Mouse (Mus musculus): ENCODE measurements around the gene Exoc4. TPM values are rescaled to one million over a fixed set of nuclear protein-coding genes. Genes with fewer than 3 reads are reported as not detected.

Exoc4 gene
- polyA plus RNA-seq, 1 experiment from 2014 or later, result 18.1 TPM

DNA sequence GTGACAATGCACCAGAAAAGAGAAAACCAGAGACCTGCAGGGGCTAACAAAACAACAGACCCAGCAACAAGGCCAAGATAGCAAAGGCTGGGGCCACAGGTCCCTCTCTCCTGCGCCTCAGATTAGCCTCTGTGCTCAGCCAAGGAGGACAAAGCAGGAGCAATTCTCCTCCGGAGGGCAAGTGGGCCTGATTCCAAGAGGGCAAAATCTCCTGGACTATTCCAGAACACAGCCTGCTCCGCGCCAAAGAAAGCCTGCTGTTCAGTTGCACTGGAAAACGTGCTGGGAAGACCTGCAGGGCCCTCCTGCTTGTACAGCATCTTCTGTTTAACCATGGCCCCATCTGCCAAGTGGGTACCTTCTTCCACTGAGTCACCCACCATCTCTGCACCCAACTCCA is 1.7 kb upstream of the Exoc4 start:
- 84% methylated on average over 5 of the region's 5 CpGs for WGBS
- H3K9me3 ChIP-seq (replicated peaks; ENCODE audit: low read length), result no peaks in the 10 kb centered on the region
- DNase-seq (ENCODE audit: low spot score) (no peak), ATAC-seq (replicated peaks; ENCODE audit: low FRiP score, low read depth) (no peak)
- no peaks in the 10 kb centered on the region for H3K27me3 ChIP-seq (ENCODE audit: insufficient read depth, low read length)
- TF ChIP-seq CTCF (IDR thresholded peaks at IDR 0.05; ENCODE audit: low read depth), result no peak
- H3K36me3 ChIP-seq (ENCODE audit: insufficient read depth, low read length), result no peaks in the 10 kb centered on the region
- H3K9ac ChIP-seq (ENCODE audit: low read depth, low read length), result no peak overlapping the region
- H3K4me2 ChIP-seq (ENCODE audit: low read length), result no peak overlapping the region
- H3K4me1 ChIP-seq (replicated peaks; ENCODE audit: insufficient read depth, low read length), result no peaks in the 10 kb centered on the region
- no peak overlapping the region for H3K27ac ChIP-seq
- H3K4me3 ChIP-seq (replicated peaks; ENCODE audit: low read depth, low read length), result no peak overlapping the region

DNA sequence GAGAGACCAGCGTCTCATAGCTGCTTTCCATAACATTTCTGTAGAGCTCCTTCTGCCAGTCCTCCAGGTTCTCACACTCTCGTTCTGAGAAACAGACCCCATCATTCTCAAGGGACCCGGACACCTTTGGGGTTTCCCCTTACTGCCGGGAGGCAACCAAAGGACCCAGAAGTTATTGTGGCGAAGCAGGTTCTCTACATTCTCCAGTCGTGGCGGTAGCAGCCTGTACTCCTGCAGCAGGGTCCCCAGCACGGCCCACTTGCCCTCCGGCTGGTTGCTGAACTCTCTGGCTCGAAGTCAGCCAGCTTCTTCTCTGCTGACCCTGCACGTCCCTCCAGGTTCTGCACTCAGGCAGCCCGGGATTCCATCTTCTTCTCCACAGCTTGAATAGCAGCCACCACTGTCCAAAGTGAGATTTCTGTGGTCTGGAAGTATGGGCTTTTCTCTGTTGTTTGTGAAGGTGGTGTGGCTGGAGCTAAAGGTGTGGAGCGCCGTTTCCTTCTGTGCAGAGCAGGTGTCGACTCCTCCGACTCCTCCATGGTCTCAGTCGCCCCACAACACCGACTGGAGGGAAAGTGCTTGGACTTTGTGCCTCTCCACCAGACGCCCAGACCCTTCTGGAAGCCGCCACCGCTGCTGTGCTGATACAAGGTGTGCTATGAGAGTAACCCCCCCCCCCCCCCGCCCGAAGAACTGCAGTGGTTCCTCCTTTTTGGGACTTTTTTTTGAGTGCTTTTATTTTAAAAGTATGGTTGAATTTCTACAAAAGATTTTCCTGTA is 1.1 kb upstream of the Exoc4 start:
- no peaks in the 10 kb centered on the region for H3K36me3 ChIP-seq (ENCODE audit: insufficient read depth, low read length)
- H3K9ac ChIP-seq (ENCODE audit: low read depth, low read length), result no peak overlapping the region
- H3K4me1 ChIP-seq (replicated peaks; ENCODE audit: insufficient read depth, low read length), result no peaks in the 10 kb centered on the region
- ATAC-seq (replicated peaks; ENCODE audit: low FRiP score, low read depth), result no peak
- no peak overlapping the region for H3K4me2 ChIP-seq (ENCODE audit: low read length)
- no peak for DNase-seq (ENCODE audit: low spot score)
- no peak for TF ChIP-seq CTCF (IDR thresholded peaks at IDR 0.05; ENCODE audit: low read depth)
- no peak overlapping the region for H3K4me3 ChIP-seq (replicated peaks; ENCODE audit: low read depth, low read length)
- no peaks in the 10 kb centered on the region for H3K9me3 ChIP-seq (replicated peaks; ENCODE audit: low read length)
- no peaks in the 10 kb centered on the region for H3K27me3 ChIP-seq (ENCODE audit: insufficient read depth, low read length)
- no peak overlapping the region for H3K27ac ChIP-seq
- 85% methylated on average over 23 of the region's 23 CpGs for WGBS

DNA sequence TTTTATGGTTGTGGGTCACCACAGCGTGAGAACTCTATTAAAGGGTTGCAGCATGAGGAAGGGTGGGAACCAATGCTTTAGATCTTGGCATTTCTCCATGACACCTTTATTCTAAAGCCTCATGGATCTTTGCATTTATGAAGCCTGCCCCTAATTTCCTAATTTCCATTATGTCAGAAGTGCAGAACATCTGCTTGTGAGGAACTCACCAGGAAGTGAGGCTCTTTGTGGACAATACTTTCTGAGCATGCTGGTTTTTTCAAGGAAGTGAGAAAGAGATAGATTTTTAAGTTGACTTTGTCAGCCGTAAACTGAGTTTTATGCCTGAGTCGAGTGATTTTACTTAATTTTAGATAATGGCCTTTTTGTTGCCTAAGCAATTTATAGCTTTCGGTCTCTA is 7.8 kb downstream of the Exoc4 start:
- ATAC-seq (replicated peaks; ENCODE audit: low FRiP score, low read depth), result no peak
- Histone ChIP-seq H3K27me3 (ENCODE audit: insufficient read depth, low read length) (no peaks in the 10 kb centered on the region), H3K4me3 (replicated peaks; ENCODE audit: low read depth, low read length) (no peak overlapping the region), H3K9me3 (replicated peaks; ENCODE audit: low read length) (no peaks in the 10 kb centered on the region), H3K27ac (no peak overlapping the region), H3K36me3 (ENCODE audit: insufficient read depth, low read length) (no peaks in the 10 kb centered on the region), H3K4me2 (ENCODE audit: low read length) (no peak overlapping the region), H3K4me1 (replicated peaks; ENCODE audit: insufficient read depth, low read length) (no peaks in the 10 kb centered on the region), H3K9ac (ENCODE audit: low read depth, low read length) (no peak overlapping the region)
- no peak for TF ChIP-seq CTCF (IDR thresholded peaks at IDR 0.05; ENCODE audit: low read depth)
- WGBS, result 74% methylated on average over 4 of the region's 4 CpGs
- no peak for DNase-seq (ENCODE audit: low spot score)

DNA sequence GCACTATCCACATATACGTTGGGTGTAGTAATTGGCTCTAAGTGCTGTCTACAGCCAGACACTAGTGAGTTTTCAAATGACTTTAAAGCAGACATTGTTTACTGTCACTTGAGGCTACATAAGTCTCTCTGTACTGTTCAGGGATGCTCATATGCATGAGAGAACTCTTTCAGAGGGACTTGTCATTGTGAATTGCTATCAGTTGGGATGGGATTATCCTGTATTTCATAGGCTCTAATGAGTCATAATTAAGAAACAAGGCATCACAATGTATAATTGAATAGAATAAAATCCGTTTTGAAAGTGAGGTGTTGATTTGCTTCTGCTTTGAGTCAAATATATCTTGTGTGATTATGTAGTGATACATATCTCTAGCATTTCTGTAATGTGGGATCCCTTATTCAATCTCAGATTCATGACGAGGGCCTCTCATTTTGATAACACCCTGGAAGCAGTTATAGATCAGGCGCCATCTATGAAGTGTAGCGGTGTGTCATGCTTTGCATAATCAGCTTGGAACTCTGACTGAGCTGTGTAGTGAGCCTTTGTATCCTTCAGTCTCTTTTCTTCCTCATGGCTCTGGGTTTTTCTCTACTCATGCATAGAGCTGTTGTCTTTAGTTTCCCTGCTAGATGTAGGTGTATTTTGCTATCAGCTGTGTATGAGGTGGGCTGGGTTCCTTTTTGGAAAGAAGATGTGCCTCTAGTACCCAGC is 8.3 kb downstream of the Exoc4 start:
- no peak for TF ChIP-seq CTCF (IDR thresholded peaks at IDR 0.05; ENCODE audit: low read depth)
- ATAC-seq (replicated peaks; ENCODE audit: low FRiP score, low read depth), result no peak
- Histone ChIP-seq H3K9ac (ENCODE audit: low read depth, low read length) (no peak overlapping the region), H3K4me1 (replicated peaks; ENCODE audit: insufficient read depth, low read length) (no peaks in the 10 kb centered on the region), H3K27me3 (ENCODE audit: insufficient read depth, low read length) (no peaks in the 10 kb centered on the region), H3K9me3 (replicated peaks; ENCODE audit: low read length) (no peaks in the 10 kb centered on the region), H3K4me3 (replicated peaks; ENCODE audit: low read depth, low read length) (no peak overlapping the region), H3K27ac (no peak overlapping the region), H3K36me3 (ENCODE audit: insufficient read depth, low read length) (no peaks in the 10 kb centered on the region), H3K4me2 (ENCODE audit: low read length) (no peak overlapping the region)
- 74% methylated on average over 5 of the region's 5 CpGs for WGBS
- DNase-seq (ENCODE audit: low spot score), result no peak

DNA sequence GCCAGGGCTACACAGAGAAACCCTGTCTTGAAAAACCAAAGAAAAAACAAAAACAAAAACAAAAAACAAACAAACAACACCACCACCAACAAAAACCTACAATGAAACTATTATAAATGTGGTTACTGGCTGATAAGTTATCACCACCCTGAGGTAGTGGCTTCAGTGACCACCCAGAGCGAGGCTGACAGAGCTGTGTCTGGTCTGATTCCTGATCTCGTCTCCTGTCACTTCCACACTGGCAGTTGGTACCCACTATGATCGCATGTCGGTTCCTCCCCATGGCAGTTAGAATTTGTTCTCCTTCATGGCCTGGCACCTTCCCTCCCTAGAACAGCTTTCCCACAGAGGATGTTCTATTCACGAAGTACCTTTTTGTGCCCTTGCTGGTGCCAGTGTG is 11.0 kb downstream of the Exoc4 start:
- Histone ChIP-seq H3K27me3 (ENCODE audit: insufficient read depth, low read length) (no peaks in the 10 kb centered on the region), H3K9ac (ENCODE audit: low read depth, low read length) (no peak overlapping the region), H3K9me3 (replicated peaks; ENCODE audit: low read length) (no peaks in the 10 kb centered on the region), H3K36me3 (ENCODE audit: insufficient read depth, low read length) (no peaks in the 10 kb centered on the region), H3K4me2 (ENCODE audit: low read length) (no peak overlapping the region), H3K4me1 (replicated peaks; ENCODE audit: insufficient read depth, low read length) (no peaks in the 10 kb centered on the region), H3K4me3 (replicated peaks; ENCODE audit: low read depth, low read length) (no peak overlapping the region), H3K27ac (no peak overlapping the region)
- WGBS, result 78% methylated on average over 5 of the region's 5 CpGs
- no peak for TF ChIP-seq CTCF (IDR thresholded peaks at IDR 0.05; ENCODE audit: low read depth)
- ATAC-seq (replicated peaks; ENCODE audit: low FRiP score, low read depth) (no peak), DNase-seq (ENCODE audit: low spot score) (no peak)

DNA sequence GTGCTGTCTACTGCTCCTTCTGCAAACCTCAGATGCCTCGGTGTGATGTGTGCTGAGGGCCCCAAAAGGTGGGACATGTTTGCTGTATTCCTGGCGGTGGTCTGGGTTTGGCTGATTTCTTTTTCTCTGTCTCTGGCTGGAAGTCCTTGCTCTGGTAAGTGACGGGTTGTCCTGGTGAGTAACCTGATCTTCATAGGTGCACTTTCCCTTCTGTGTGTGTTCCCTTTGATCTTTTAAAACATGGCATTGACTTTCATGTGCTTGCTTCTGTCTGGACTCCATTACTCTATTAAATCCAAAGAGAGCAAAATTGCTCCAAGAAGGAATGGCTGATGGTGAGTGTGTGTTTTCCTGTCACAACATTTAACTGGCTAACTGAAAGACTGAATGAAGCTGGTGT is 12.7 kb downstream of the Exoc4 start:
- no peaks in the 10 kb centered on the region for H3K27me3 ChIP-seq (ENCODE audit: insufficient read depth, low read length)
- WGBS, result 81% methylated on average over 3 of the region's 3 CpGs

More for the DNA sequence above, 12.7 kb downstream of the Exoc4 start:
- no peak for DNase-seq (ENCODE audit: low spot score)
- ATAC-seq (replicated peaks; ENCODE audit: low FRiP score, low read depth), result no peak
- H3K4me2 ChIP-seq (ENCODE audit: low read length), result no peak overlapping the region
- TF ChIP-seq CTCF (IDR thresholded peaks at IDR 0.05; ENCODE audit: low read depth), result no peak
- H3K27ac ChIP-seq, result no peak overlapping the region
- no peak overlapping the region for H3K9ac ChIP-seq (ENCODE audit: low read depth, low read length)
- no peak overlapping the region for H3K4me3 ChIP-seq (replicated peaks; ENCODE audit: low read depth, low read length)
- H3K36me3 ChIP-seq (ENCODE audit: insufficient read depth, low read length), result no peaks in the 10 kb centered on the region
- no peaks in the 10 kb centered on the region for H3K4me1 ChIP-seq (replicated peaks; ENCODE audit: insufficient read depth, low read length)
- no peaks in the 10 kb centered on the region for H3K9me3 ChIP-seq (replicated peaks; ENCODE audit: low read length)

Data from kidney, postnatal 0 days (tissue).